Mouse (Mus musculus) ZHBTc4 (cell line): ENCODE data around the gene Arhgap10.

Source experiments
- DNase-seq: peaks from one replicate; pipeline ENCODE4 v3.0.0-alpha.2; 2011; ENCODE audit warnings: low read depth, low spot score

Arhgap10 gene

DNA sequence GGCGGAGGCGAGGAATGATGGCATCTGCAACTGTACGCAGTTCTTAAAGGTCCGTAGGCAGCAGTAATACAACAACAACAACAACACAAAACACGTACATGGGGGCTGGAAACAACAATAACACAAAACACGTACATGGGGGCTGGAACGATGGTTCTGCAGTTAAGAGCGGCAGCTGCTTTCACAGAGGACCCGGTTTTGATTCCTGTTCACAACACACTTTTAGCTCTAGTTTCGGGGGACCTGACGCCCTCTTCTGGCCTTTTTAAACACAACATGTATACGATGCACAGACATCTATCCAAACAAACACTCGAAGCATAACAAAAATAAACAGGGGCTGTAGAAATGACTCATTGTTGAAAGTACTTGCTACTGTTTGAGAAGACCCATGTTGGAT lies 110.9 kb downstream of the Arhgap10 start:
- peak; percentile 57 for DNase-seq

GRCm38 (mm10) chr8:77406444-77406843 lies 111.3 kb downstream of the Arhgap10 start:
- DNase-seq: peak; percentile 12

DNA sequence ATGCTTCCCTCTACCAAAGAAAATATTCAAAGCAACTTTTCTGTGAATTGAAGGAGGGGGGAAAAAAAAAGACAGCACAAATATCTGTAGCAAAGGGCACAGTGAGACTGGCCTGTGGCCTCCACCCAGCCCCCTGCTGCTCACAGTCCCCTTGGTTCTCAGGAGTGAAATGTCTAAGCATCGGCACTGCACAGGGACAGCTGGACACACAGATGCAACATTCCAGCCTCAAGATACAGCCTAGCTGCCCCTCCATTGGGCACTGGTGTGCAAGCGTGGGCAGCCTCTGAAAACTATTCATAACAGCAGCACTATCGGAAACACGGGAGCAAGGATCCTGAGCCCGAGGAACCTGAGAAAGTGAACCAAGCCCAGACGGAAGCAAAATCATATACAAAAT lies 113.7 kb downstream of the Arhgap10 start:
- DNase-seq: no peak

GRCm38 (mm10) chr8:77401934-77402333 lies 115.8 kb downstream of the Arhgap10 start:
- DNase-seq: no peak

DNA sequence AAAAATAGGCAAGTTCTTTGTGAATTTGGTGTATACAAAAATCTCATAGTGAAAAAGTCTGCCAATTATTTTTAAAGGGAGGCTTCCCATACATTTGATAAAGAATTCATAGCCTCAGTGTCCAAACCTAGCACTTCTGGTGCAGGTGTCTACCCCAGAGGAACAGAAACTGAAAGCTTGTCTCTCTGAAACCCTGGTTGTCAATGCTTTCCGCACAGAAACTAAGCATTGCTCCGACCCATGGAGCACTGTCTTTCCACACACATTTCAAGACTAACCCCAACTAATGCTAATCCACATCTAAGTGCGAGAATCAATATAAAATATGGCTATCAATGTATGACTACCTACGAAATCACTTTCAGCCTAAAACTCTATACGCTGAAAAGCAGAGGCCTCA lies 116.6 kb downstream of the Arhgap10 start:
- DNase-seq: no peak

DNA sequence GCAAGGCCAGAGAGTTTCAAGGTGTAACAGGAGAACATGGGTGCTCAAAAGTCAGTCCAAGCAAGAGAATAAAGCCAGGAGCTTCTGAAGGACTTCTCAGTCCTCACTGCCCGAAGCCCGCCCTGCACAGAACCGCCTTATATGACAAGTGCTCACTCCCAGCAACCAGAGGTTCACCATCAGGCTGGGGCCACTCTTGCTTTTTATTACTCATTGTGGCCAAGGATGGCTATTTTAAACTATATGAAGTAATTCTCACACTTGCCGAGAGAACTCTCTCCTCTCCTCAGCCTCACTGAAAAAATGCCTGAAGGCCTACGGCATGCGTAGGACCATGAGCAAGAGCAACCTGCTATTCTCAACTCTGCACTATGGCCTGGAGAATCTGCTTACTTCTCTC lies 133.7 kb downstream of the Arhgap10 start:
- DNase-seq: no peak

DNA sequence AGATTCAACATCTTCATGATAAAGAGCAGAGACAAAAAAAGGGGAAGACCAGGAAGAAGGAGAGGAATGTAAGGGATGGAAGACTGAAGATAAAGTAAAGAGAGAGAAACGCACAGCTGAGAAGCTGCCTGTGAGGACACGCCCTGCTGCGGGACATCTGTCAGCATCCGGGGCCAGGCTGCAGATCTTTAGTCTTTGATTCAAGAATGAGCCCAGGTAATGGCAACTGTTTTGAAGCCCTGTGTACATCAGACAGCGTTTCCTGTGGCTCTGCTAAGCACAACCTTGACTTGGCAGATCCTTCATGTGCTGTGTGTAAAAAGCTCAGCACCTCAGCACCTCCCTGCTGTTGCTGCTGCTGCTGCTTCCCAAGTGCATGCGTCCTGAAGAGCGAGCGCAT lies 134.1 kb downstream of the Arhgap10 start:
- DNase-seq: peak; percentile 7

DNA sequence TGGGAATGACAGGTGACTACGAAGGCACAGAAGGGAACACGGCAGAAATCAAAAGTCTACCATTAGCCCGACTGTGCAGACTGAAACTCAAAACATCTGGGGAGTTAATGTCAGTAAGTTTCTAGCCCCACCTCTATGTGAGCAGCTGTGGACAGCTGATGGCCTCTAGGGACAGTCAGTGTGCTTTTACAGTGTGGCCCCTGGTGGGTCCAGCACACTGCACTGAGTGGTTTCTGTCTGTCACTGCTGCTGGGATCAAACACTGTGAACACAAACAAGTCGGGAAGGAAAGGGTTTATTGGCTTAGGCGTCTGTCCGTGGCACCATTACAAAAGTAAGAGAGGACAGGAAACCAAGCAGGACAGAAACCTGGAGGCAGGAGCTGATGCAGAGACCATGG lies 136.9 kb downstream of the Arhgap10 start:
- no peak for DNase-seq

DNA sequence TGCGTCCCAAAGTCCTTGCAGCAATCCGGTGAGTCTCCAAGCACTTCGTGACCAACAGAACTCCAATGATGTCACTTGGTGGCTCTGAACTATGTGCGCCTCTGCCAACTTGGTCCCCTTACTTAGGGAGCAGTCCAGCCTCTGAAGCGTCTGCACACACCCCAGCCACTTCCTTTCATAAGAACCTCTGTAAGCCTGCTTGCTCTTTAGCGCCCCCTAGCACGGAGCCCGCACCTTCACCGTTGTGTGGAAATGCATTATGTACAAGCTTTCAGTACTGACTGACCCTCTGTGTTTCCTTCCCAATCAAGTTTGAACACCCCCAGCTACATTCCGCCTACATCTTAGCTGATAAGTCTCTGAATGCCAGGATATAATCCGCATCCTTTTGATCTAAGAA lies 138.5 kb downstream of the Arhgap10 start:
- DNase-seq: peak; percentile 70

GRCm38 (mm10) chr8:77376451-77376853 lies 141.3 kb downstream of the Arhgap10 start:
- no peak for DNase-seq

DNA sequence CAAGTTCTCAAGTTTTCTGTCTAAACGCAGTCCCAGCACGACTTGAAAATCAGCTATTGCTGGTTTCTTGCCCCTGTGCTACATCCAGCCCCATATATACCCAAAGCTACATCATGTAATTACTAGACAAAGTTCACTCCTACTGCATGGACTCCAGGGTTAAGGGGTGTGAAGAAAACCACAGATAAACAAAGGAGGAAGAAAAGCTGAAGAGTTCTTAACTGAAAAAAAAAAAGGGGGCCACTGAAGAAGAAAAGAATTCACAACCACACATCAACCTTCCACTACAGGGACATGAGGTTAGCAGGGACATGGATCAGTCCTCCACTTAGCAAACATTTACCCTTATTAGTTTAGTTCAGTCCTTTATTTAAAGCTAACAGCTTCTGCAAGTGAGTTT lies 141.8 kb downstream of the Arhgap10 start:
- DNase-seq: no peak

GRCm38 (mm10) chr8:77371006-77371405 lies 146.7 kb downstream of the Arhgap10 start:
- no peak for DNase-seq

DNA sequence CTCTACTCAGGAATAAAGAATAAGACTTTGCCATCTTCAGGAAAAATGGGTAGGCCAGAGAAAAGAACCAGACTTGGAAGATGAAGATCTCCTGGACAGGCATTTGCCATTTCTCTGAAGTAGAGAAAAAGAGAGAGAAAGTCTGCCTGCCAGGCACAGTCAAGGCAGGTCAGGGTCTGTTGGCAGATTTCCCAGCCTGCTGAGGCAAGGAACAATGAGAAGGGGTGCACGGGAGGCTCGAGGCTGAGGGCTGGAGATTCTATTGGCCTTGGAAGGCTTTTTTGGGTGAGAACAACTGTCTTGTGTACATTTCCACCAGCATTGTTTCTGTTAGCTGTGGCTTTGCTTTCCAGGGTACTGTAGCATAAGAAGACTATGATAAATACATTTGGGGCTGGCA lies 147.4 kb downstream of the Arhgap10 start:
- DNase-seq: no peak

- no peak for DNase-seq
Observed at GRCm38 (mm10) chr8:77369671-77370070, 148.1 kb downstream of the Arhgap10 start.

DNA sequence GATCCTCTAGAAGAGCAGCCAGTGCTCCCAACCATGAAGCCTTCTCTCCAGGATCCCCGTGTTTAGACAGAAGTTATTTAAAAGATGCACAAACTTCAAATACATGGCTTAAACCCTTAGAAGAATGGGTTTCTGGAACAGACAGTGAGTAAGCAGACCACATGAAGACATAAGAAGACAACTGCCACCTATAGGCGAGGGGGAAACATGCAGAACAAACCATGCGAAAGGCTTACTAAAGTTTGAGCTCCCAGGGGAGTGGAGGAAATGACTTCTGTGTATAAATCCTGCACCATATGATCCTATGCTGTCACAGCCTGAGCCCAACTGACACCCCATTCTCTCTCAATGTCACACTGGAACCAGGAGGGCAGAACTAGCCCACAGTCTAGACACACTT lies 150.7 kb downstream of the Arhgap10 start:
- peak; percentile 39 for DNase-seq

DNA sequence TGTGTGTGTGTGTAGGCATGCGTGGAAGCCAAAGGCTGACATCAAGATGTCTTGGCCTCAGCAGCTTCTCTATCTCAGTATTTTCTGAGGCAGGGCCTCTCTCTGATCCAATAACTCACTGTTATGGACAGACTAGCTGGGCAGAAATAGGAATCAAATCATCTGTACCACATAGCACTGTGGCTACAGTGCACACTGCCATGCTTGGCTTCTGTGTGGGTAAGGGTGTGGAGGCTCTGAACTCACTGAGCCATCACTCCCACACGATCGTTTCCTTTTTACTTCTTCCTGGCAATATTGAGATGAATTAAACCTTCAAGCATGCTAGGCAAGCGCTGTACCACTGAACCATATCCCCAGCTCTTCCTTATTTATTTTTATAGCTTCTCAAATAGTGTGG lies 151.3 kb downstream of the Arhgap10 start:
- no peak for DNase-seq

- DNase-seq: no peak
Observed at GRCm38 (mm10) chr8:77365990-77366389, 151.8 kb downstream of the Arhgap10 start.

- no peak for DNase-seq
Observed at GRCm38 (mm10) chr8:77364472-77364871, 153.3 kb downstream of the Arhgap10 start.

DNA sequence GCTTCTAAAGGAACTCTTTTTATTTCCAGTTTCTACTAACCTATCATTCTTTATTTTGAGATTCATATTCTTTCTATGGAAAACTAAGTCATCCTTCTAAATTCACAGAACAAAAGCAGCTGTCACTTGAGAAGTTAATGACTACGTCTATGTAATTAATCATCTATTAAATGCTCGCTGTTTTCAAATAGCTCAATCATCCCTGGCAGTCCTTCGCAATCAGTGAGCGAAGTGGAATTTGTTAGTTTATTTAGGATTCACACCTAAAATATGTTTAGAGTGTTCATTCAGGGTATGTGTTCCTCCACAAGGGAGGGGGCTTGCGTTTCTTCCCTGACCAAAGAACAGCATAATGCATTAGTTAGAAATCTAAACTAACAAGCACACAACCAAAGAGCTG lies 156.9 kb downstream of the Arhgap10 start:
- DNase-seq: no peak

- no peak for DNase-seq
Observed at GRCm38 (mm10) chr8:77360423-77360822, 157.3 kb downstream of the Arhgap10 start.

- no peak for DNase-seq
Observed at GRCm38 (mm10) chr8:77357126-77357525, 160.6 kb downstream of the Arhgap10 start.

GRCm38 (mm10) chr8:77355344-77355743 lies 162.4 kb downstream of the Arhgap10 start:
- no peak for DNase-seq

- DNase-seq: no peak
Observed at GRCm38 (mm10) chr8:77354189-77354588, 163.6 kb downstream of the Arhgap10 start.

DNA sequence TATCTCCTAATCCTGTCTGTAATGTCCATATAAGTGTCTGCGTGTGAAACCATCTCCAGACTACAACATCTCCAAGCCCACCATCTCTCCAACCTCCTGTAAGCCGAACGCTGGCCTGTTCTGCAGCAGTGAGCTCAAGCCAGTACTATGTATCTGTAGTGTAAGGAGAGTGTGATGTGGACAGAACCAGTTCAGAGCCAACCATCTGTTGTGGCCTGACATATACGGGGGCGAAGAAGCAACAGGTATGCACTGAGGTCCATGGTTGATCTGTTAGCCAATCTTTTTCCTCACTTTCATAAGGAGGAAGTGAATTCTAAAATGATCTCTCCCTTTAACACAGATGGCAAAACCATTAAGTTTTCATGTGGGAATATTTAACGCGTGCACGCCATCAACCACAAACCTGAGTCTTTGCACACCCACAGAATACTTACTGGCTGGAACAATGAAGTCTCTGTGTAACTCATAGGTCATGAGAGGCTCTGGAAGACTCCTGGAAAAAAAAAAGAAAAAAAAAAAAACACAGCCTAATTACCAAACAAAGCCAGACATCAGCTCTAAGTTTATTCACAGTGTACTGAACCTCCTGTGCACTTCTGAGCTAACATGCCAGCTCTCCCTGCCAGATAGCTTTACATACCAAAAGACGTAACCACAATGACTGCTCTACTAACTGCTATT lies 166.4 kb downstream of the Arhgap10 start:
- no peak for DNase-seq
